Mouse (Mus musculus): Measurements from ENCODE around the gene Zfp319. TPM values are rescaled to one million over a fixed set of nuclear protein-coding genes. Genes with fewer than 3 reads are reported as not detected.

The Zfp319 gene
- total RNA-seq, 1 experiment from 2014 or later = 4.4 TPM

DNA sequence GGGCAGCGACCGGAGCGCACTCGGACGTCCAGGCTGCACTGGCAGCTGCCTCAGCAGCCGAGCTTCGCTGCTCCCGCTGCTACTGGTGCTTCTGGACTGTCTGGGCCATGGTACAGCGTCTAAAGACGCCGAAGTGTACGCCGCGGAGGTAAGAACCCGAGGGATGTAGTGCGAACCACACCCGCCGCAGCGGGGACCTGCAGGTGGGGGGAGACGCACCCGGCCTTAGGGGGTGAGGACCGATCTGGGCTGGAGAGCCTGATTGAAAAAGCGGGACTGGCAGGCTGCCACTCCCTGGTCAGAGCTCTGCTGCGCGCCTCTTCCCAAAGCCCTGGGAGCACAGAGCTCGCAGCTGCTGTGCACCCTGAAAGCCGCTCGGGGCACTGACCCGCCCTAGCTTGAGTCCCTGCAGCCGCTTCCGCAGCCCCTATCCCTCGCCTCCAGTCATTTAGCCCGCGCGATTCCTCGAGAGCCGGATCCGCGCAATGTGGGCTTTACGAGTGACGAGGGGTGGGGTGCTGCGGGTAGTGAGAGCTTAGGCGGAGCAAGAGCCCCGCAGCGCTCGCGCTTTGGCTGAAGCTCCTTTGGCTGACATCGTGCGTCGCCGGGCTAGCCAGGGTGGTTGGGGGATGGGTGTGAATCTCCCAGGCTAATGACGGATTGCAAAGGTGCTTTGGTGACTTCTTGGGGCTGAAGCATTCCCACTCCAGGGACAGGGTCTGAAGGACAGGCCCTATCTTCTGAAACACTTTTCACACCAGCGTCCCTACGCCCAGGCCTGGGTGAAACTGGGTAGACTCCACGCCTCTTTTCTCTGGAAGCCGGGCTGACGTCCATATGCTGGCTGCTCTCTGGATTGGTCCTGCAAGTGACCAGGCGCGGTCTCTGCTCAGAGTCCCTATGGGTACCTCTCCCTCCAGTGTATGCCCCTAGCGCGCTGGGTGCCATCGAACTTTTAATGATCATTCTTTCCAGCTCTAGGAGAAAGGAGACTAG, 21.4 kb upstream of the Zfp319 start:
- peak in 1 of 2 experiments; percentile 13; a peak in 2 of 4 replicates for ATAC-seq (replicated peaks in 1 of 2; ENCODE audit: insufficient read depth in 1 of 2, low FRiP score in 2 of 2, low TSS enrichment in 1 of 2, low read depth in 1 of 2, poor library complexity in 2 of 2, severe bottlenecking in 2 of 2)

- no peak for ATAC-seq (replicated peaks in 1 of 2; ENCODE audit: insufficient read depth in 1 of 2, low FRiP score in 2 of 2, low TSS enrichment in 1 of 2, low read depth in 1 of 2, poor library complexity in 2 of 2, severe bottlenecking in 2 of 2)
These were observed 20.6 kb upstream of the Zfp319 start, which contains the start of gene Mmp15 for GRCm38 (mm10) chr8:95352151-95352870. Gene Mmp15 (plus strand): TSS chr8:95352268.

DNA sequence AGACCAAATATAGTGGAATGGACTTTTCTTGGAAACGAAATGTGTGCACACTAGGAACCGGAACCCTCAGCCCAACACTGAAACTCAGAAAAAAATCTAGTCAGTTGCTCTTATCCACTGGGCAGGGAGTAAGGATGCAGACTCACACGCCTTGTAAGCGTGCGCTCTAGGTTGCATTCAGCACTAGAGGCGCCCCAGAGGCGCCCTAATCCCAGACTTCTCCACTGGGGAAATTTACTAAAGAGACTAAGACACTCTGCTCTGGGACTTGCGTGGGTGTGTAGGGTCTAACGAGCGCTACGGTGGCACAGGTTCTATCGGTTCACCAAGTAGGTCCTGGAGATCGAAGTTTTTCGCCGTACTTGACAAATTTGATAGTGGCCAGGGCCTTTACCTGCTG, 19.7 kb upstream of the Zfp319 start:
- no peak for ATAC-seq (replicated peaks in 1 of 2; ENCODE audit: insufficient read depth in 1 of 2, low FRiP score in 2 of 2, low TSS enrichment in 1 of 2, low read depth in 1 of 2, poor library complexity in 2 of 2, severe bottlenecking in 2 of 2)

GRCm38 (mm10) chr8:95348811-95349630, 17.3 kb upstream of the Zfp319 start:
- peak; percentile 29 to 33; a peak in 3 of 4 replicates for ATAC-seq (replicated peaks in 1 of 2; ENCODE audit: insufficient read depth in 1 of 2, low FRiP score in 2 of 2, low TSS enrichment in 1 of 2, low read depth in 1 of 2, poor library complexity in 2 of 2, severe bottlenecking in 2 of 2)

DNA sequence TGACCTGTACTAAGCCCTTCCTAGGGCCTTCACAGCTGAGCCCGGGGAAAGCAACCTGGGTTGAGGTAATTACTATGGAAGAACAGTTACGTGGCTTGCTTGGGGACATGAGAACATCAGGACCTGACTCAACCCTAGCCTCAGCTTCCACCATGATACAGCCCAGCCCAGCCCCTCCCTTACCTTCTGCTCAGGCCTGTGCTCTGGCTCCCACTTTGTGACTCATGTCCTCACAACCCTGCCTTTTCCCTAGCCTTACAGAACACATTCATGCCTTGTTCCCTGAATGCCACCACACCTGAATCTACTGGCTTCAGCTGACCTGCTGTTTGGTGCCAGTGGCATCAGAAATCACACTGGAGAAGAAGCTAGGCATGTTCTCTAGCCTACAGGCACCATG, 16.6 kb upstream of the Zfp319 start:
- ATAC-seq (replicated peaks in 1 of 2; ENCODE audit: insufficient read depth in 1 of 2, low FRiP score in 2 of 2, low TSS enrichment in 1 of 2, low read depth in 1 of 2, poor library complexity in 2 of 2, severe bottlenecking in 2 of 2) = no peak

- peak; percentile 43 to 62; a peak in 3 of 4 replicates for ATAC-seq (replicated peaks in 1 of 2; ENCODE audit: insufficient read depth in 1 of 2, low FRiP score in 2 of 2, low TSS enrichment in 1 of 2, low read depth in 1 of 2, poor library complexity in 2 of 2, severe bottlenecking in 2 of 2)
These were observed 15.1 kb upstream of the Zfp319 start for GRCm38 (mm10) chr8:95346643-95347545.

DNA sequence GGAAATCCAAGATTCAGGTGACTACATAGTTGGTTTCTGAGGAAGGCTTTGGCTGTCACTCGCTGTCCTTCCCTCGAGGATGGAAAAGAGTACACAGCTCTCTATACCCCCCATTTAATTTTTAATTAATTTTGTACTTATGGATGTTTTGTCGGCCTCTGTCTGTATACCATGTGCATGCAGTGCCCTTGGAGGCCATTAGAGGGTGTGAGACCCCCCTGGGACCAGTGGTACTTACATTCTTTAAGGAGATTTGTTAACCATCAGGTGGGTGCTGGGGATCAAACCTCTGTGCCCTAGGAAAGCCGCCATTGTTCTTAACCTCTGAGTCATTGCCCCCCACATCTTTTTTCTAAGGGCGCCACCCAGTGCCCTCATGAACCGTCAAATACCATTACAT, 12.9 kb upstream of the Zfp319 start:
- no peak for ATAC-seq (replicated peaks in 1 of 2; ENCODE audit: insufficient read depth in 1 of 2, low FRiP score in 2 of 2, low TSS enrichment in 1 of 2, low read depth in 1 of 2, poor library complexity in 2 of 2, severe bottlenecking in 2 of 2)

DNA sequence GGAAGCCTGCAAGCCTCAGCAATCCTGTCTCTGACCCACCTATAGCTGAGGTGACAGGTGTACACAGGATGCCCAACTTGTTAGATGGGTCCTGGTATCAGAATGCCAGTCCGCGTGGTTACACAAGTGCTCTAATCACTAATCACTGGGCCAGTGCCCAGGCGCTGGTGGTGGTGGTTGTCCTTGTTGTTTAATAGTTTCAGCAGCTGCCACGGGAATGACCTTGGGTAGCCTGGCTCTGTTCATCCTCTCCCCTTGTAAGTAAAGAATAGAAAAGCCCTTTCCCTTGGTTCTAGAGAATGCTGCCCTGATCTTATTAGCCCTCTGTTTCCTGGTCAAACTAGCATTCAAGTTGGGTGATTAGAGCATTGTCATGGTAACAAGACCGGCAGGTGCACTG, 10.0 kb upstream of the Zfp319 start:
- ATAC-seq (replicated peaks in 1 of 2; ENCODE audit: insufficient read depth in 1 of 2, low FRiP score in 2 of 2, low TSS enrichment in 1 of 2, low read depth in 1 of 2, poor library complexity in 2 of 2, severe bottlenecking in 2 of 2) = no peak

DNA sequence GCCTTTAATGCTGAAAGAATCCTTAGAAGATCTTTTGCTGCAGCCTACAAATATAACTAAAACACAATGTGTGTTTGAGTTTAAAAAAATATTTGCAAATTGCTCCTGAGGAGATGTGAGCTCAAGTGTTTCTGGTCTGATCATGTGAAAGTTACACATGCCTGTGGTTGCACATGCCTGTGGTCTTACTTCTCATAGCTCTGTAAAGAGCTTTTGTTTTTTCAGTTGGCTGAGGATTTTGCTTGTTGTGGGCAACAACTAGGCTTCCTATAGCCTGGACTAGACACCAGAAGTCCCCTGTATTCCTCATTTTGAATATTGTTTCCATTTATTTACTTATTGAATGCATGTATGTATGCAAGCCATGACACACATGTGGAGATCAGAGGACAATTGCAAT, 4.6 kb upstream of the Zfp319 start:
- ATAC-seq (replicated peaks in 1 of 2; ENCODE audit: insufficient read depth in 1 of 2, low FRiP score in 2 of 2, low TSS enrichment in 1 of 2, low read depth in 1 of 2, poor library complexity in 2 of 2, severe bottlenecking in 2 of 2) = no peak

- no peak for ATAC-seq (replicated peaks in 1 of 2; ENCODE audit: insufficient read depth in 1 of 2, low FRiP score in 2 of 2, low TSS enrichment in 1 of 2, low read depth in 1 of 2, poor library complexity in 2 of 2, severe bottlenecking in 2 of 2)
These were observed 4.0 kb upstream of the Zfp319 start for GRCm38 (mm10) chr8:95335706-95336105.

- no peak for ATAC-seq (replicated peaks in 1 of 2; ENCODE audit: insufficient read depth in 1 of 2, low FRiP score in 2 of 2, low TSS enrichment in 1 of 2, low read depth in 1 of 2, poor library complexity in 2 of 2, severe bottlenecking in 2 of 2)
These were observed 868 bp upstream of the Zfp319 start for GRCm38 (mm10) chr8:95332437-95333199.

DNA sequence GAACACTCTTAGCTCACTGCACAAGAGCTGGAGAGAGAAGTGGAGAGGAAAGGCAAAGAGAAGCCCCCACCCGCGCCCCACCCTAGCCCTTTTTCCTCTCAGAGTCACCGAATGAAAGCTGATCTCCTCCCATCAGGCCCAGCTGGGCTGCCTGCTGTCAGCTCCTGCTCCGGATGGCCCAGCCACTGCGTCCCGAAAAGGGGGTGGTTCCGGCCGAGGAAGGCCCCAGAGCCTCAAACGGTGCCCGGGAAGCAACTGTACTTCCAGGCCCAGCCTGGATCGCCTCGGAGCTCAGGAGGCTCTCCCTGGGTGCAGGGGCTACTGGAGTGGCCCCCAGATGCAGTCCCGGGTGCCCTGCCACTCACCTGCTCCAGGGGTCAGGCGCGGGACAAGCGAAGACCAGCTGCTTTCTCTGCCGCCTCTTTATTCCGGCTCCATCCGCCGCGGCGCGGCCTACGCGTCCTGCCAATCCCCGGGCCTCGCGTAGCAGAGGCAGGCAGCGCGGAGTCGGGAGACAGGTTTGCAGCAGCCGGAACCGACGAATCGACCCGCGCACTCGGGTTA, 512 bp downstream of the Zfp319 start:
- ATAC-seq (replicated peaks in 1 of 2; ENCODE audit: insufficient read depth in 1 of 2, low FRiP score in 2 of 2, low TSS enrichment in 1 of 2, low read depth in 1 of 2, poor library complexity in 2 of 2, severe bottlenecking in 2 of 2) = peak; percentile 19 to 30; a peak in 3 of 4 replicates

DNA sequence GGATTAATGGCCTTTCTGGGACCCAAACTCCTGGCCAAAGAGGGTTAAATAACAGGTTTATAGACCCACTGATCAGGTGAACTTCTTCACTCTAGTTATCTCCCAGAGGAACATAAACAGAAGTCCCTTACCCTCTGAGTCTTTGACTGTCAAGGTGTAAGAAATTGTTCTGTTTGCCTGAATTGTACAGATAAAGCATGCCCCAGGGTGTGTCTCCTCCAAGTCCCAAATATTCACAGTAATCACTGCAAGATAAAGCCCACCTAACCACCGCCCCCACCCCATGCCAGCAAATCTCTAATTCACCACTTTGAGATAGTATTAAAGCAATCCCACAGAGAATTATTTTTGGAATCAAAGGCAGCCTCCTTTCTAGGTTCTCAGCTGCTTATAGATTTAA, 1.4 kb downstream of the Zfp319 start:
- no peak for ATAC-seq (replicated peaks in 1 of 2; ENCODE audit: insufficient read depth in 1 of 2, low FRiP score in 2 of 2, low TSS enrichment in 1 of 2, low read depth in 1 of 2, poor library complexity in 2 of 2, severe bottlenecking in 2 of 2)

DNA sequence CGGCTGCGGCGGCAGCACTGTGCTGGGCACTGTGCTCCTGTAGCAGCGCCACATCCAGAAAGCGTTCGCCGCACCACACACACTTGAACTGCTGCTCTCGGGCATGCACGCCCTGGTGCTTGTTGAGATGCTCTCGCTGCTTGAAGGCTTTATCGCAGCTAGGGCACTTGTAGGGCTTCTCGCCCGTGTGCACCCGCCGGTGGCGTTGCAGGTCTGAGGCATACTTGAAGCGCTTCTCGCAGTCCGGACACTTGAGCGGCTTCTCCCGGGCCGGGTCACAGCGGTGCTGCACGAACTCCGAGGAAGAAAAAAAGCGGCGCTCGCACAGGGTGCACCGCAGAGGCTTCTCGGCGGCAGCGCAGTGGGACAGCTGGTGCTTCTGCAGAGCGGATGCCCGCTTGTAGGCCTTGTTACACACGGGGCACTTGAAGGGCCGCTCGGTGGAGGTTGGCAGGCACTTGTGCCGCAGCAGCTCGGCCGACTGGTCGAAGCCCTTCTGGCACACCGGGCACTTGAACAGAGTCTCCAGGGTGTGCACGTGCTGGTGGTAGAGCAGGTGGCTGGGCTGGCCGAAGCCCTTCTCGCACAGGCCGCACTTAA, 3.8 kb downstream of the Zfp319 start:
- ATAC-seq (replicated peaks in 1 of 2; ENCODE audit: insufficient read depth in 1 of 2, low FRiP score in 2 of 2, low TSS enrichment in 1 of 2, low read depth in 1 of 2, poor library complexity in 2 of 2, severe bottlenecking in 2 of 2) = no peak

DNA sequence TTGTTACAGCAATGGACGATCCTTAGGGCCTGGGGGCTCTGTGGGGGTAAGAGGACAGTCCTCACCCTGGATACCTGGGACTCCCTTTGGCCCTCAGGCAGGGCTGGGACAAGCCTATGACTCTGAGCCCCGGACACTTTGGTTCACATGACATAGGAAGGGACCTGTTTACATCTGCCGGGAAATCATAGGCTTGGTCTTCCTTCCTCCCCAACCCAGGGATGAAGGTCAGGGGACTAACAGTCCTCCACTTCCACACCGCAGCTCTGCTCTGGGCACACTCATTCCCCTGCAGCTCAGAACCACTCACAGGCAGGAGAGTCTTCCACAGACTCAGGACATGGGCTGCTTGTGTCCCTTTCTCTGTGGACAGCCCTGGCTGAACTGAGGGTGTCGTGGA, 4.9 kb downstream of the Zfp319 start:
- ATAC-seq (replicated peaks in 1 of 2; ENCODE audit: insufficient read depth in 1 of 2, low FRiP score in 2 of 2, low TSS enrichment in 1 of 2, low read depth in 1 of 2, poor library complexity in 2 of 2, severe bottlenecking in 2 of 2) = no peak

All from hematopoietic stem cell, adult 5-6 weeks (primary cell).